Mouse (Mus musculus) fat pad, adult 2 months (tissue): ENCODE measurements around the gene Sestd1.

Source experiments
- DNase-seq: peaks from one replicate; pipeline ENCODE4 v3.0.0-alpha.2; 2011; ENCODE audit warnings: low read depth, low spot score; ENCODE audit errors: extremely low read depth

The Sestd1 gene

DNA sequence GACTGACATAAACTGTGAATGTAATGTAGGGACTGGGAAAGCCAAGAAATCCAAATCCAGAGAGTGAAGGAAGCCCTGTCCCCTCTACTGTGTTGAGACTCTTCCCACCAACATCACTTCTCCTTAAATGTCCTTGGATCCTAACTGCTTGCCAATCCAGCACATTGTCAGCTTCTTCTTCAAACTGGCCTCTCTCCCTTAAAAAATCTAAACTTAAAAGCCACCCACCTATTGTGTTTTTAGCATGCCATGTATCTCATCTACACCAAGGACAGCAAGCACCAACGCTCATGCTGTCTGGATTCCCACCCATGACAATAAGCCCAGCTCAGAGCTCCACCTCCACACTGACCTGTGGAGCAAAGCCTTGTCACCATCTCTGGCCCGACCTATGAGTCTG lies 7.4 kb downstream of the Sestd1 start:
- no peak for DNase-seq

DNA sequence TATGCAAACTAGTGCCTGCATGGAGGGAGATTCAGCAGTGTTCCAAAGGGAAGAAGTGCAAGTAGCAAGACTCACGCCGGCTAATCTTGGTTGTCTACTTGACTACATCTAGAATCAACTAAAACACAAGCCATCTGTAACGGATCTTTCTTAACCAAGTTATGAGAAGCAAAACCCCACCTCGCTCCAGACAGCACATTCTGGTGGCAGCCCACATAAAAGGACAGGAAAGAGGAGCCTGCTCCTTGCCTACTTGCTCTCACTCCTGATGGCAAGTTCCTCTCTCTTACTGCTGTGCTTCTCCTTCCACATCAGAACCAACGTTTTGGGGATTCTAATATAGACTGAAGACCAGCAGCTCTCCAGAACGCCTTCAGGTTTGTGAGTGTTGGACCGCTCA lies 9.6 kb downstream of the Sestd1 start:
- no peak for DNase-seq

GRCm38 (mm10) chr2:77270136-77270535 lies 10.3 kb downstream of the Sestd1 start:
- no peak for DNase-seq

DNA sequence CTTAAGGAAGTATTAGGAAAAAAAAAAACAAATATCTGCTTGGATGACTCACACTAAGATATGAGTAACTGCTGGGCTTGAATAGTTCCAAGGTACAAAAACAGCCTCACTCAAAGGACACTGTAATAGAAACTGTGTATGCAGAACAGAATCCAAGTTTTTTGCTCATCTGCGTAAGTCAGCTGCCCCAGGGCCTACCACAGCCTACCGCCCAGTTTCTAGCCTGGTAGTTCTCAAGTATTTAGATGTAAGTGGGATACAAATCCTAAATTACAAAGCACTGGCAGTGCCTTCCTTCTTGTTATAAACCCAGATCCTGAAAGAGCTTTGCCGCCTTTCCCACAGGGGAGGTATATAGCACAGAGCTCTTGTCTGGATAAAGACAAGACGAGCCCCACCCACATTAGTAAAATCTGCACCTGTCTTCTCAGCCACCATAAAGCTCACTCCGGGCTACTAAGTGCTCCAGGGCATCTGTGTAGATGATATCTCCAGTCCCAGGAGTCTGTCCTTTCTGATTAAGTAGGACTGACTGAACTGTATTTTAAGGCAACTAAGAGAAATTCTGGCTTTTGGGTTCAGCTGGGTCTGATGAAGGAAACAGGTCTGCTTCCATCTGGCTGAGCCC lies 11.7 kb downstream of the Sestd1 start:
- DNase-seq = no peak

GRCm38 (mm10) chr2:77266931-77267330 lies 13.5 kb downstream of the Sestd1 start:
- DNase-seq = no peak

DNA sequence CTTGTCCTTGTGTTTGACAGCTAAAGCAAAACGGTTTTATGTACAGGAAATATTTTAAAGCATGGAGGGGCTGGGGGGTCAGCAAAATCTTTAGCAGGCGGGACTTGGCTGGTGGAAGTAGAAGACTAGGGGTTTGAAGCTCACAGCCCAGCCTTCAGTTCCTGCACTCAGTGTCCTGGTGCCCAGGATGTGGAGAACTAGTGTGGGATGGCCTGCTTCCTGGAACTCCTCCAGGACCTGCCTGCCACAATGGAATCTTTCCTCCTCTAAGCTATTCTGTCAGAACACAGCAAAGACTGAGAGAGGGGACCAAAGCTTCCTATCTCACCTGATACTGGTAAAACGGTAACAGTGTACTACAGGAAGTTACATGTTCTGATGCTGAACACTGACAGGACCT lies 14.4 kb downstream of the Sestd1 start:
- DNase-seq = no peak

DNA sequence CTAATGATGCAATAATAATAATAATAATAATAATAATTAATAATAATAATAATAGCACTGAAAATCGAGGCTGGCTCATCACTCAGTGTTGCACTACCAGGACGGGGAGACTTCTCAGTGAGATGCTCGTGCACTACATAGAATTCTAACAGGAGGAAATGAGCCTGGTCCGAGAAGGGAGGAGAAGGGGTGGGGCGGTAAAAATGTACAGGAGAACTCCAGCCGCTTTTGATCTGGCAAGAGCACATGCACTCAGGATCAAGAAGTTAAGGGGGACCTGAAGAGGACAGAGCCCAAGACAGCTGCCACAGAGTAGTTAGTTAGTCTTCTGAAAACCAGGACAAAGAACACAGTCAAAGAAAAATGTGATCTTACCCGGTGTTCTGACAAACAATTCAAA lies 15.1 kb downstream of the Sestd1 start:
- no peak for DNase-seq

DNA sequence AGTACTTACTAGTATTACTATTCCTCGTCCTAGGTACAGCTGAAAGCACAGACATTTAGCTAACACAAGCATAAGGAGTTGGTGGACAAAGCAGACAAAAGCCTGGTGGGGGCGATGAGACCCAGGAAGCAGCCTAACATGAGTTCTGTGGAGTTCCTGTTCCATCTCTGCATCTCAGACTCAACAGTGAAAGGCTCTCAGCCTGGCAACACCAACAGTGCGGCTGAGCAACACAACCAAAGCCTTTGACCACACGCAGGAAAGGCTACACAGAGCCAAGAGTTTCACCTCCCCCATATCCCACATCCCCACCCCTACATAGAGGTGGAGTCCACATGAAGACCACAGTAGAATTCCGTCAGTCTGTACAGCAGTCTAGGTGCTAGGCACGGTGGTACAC lies 15.8 kb downstream of the Sestd1 start:
- DNase-seq = no peak

DNA sequence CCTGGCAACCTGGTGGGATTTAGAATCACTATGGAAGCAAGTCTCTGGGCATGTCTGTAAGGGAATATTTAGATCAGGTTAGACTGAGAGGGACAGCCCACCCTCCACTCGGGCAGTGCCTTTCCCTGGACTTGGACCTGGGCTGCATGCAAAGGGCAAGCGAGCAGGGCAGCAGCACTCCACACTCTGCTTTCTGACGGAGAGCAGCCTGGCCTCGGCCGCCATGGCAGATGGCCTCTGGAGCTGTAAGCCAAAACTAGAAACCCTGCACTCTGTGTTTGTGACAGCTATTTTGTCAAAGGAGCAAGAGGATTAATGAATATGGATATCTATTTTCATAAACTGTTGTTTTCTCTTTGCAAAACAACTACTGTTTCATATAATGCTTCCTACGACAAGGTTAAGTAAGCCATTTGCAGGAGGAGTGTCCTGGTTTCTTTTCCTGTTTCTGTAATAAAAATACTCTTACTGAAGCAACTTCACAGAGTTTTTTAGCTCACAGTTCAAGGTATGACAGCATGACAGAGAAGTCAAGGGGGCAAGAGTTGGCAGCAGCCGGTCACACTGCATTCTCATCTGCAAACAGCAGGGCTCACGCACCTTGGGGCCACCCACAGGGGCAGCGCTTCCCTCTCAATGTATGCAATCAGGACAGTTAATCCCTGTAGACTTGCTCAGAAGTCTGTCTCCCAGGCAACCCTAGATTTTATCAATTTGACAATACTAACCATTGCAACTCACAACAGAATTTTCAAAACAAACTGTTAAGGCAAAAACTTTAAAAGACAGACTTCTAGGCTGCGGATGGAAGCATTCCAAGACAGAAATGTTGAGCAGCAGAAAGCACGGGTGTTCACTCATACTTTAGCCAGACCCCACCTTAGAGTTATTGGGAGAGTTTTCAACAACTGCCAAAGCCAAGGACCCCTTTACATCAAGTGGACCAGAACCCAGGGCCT lies 16.6 kb downstream of the Sestd1 start:
- no peak for DNase-seq

DNA sequence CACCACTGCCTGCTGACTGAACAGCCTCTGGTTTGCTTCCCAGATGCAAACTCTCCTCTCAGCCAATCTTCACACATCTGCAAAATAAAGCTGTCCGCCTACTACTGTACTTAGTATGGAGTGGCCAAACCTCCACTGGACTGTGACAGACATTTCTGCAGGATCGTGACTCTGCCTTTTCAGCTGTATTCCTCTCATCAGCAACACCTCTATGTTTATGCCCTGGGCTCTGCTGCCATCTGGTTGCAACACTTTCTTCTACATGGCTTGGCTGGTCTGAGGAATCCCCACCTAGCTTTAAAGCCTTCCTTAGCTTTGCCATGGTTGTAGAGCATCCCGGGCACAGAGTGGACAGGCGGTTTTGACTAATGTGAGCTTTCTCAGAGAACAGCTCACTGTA lies 20.3 kb downstream of the Sestd1 start:
- no peak for DNase-seq

DNA sequence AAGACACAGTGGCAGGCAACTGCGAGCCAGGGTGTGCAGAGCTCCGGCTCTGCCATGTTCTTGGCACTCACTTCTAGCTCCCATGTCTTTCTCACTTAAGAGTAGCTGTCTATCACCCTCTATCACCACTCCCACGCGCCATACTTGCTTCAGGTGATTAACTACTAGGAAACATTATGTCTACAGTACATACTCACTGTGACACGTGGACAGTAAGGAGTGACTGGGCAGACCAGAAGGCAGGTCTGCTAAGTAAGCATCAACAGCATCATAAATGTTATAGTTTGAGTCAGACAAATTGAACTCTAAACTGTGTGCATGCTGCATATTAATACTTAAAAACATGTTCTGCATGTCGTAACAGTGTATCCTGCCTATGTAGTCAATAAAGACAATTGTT lies 27.2 kb downstream of the Sestd1 start:
- no peak for DNase-seq

GRCm38 (mm10) chr2:77251736-77252135 lies 28.7 kb downstream of the Sestd1 start:
- no peak for DNase-seq

DNA sequence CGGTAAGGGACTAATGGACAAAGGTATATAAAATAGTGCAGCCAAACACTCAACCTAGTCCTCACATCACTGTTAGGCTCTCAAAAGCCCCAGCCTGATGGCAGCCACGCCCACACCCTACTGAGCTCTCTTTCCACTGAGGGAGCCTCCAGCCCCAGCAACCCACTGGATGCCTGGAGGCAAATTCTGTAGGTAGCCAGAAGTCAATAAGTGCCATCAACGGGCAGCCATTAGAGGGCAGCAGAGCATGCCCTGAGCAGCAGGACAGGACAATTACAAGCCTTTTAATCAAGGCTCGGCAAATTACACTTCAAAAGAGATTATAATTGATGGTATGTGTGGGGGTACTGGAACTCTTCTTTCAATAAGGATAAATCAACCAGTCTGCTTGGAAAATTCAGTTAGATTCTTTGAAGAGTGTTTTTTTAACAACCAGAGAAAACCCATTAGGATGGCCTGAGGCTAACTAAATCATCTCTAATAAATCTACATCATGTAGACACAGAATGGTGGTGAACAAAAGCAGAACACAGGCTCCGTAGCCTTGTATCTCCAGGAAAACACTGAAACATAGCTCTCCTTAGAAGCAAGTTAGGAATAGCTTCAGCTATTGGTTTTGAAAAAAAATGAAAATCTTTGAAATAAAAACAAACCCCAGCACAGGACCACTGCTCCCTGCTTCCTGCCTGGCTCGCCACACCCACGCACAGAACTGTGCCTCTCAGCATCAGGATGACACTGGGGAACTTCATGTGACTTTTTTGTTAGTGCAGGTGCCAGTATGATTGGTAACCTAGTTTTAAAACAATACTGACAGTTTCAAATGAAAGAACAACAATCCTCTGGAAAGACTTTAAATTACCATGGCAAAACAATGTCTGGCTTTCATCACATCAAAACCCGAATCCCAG lies 30.4 kb downstream of the Sestd1 start:
- DNase-seq = no peak

DNA sequence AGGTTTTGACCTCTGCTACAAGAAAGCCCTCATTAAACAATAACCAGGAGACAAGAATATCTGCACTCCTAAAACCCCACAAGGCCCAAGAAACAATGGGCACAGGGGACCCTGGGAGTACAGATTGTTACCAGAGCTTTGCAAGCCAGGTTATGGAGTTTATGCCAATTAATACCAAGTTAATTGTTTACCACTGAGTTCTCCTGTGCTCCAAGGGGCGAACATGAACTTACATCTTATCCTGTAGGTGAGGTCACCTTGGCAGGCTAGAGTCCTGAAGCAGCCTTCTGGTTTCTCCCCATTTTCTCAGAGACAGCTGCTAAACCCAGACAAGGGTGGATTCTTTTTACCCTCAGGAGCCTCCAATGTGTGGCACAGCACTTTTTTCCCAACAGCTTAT lies 32.0 kb downstream of the Sestd1 start:
- no peak for DNase-seq

DNA sequence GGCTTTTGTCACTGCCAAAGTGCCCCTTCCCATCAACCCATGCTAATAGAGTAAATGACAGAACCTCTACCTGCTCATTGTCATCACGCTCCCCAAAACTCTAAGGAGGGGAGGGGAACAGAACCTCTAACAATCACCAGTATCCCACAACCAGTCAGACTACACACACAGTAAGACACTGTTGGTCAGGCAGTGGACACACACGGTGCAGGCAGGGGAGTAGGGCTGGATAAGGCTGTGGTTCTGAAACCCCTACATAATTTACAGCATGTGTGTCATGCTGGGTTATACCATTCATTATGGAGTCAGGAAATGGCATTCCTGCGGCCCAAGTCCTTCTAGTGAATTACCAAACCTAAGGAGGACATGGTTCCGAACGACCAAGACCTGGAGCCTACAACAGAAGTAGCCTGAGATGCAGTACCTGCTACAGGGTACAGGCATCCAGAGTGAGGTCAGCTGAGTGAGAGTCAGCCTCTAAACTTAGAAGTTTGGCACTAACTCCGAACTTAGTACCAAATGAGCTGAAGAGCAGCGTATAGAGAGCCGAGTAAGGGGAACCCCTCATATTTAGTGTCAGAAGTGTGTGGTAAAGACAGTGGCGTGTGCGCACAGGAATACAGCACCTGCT lies 33.1 kb downstream of the Sestd1 start:
- DNase-seq = no peak

GRCm38 (mm10) chr2:77245806-77246205 lies 34.6 kb downstream of the Sestd1 start:
- DNase-seq = no peak

- no peak for DNase-seq
Observed at GRCm38 (mm10) chr2:77242248-77242647, 38.1 kb downstream of the Sestd1 start.

GRCm38 (mm10) chr2:77238607-77239006 lies 41.8 kb downstream of the Sestd1 start:
- no peak for DNase-seq

DNA sequence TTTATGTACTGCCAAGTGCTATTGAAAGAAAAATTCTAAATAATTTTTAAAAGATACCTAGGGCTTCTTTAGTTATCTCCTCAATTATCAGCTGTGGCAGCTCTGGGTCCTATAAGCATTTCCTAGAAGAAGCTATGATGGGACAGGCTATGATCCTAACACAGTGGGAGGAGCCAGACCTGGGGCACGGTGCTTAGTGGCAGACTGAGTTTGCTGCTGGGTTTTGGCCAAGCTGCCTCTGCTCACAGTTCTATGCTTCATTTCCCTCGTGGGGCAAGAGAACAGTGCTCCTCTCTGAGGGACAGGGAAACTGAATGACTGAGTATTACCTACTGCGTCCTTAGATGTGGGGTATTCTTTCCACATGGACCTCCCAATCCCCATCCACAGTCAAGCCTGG lies 42.3 kb downstream of the Sestd1 start:
- no peak for DNase-seq

DNA sequence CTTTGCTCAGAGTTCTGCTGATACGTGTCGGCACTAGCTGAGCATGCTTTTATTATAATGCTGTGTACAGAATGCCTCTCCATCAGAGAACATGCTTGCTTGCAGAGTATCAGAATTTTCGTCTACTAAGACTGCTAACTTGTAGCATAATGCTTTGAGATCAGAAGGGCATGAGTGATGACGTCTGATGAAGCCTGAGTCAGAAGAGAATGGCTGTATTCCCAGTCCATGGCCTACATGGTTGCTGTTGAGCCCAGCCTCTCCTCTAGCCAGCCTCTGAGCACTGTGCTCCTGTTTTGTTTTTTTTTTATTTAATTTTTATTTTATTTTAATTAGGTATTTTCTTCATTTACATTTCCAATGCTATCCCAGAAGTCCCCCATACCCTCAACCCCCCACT lies 43.5 kb downstream of the Sestd1 start:
- DNase-seq = no peak

DNA sequence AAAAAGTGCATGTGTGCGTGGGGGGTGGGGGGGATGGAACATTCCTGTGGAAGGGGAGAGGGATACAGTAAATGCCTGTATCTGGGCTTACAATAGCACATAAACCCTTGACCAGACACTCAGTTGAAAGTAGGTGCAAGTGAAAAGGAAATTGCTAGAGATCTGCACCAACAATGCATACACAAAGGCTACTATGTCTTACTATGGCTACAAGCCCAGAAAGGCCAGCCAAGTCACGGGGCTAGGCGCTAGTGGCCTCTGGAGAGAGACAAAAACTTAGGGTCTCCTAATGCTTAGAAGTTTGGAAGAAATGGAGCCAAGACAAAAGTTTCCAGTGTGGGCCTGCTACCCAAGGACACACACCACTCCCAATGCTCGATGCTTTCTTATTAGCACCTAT lies 44.5 kb downstream of the Sestd1 start:
- no peak for DNase-seq
